Mouse (Mus musculus): ENCODE data around the gene Syt1. TPM values are rescaled to one million over a fixed set of nuclear protein-coding genes. Genes with fewer than 3 reads are reported as not detected.

The Syt1 gene
- polyA plus RNA-seq, 1 experiment from 2014 or later = 0.22 TPM

DNA sequence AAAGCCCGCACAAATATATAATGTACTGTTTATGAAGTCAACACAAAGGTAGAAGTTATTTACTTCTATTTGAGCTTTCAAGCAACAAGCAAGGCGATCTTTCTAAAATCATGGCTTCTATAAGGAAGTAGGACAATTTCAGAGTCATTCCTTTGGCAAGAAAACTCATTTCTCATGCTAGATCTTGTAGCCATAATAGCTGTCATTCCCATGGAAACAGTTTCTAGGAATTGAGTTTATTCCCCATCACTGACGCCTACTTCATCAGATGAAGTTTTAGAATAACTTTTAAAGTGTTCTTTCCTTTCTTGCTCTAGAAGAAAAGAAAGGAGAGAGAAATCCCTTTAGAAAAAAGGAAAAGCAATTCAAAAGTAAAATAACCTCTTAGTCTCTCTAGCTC lies 341.8 kb downstream of the Syt1 start:
- no peak overlapping the region for H3K27ac ChIP-seq (ENCODE audit: low read length)
- H3K9ac ChIP-seq (ENCODE audit: low read depth, low read length) = no peak overlapping the region
- no peaks in the 10 kb centered on the region for H3K4me1 ChIP-seq (ENCODE audit: control insufficient read depth, low read depth, low read length)
- no peak overlapping the region for H3K4me3 ChIP-seq (ENCODE audit: low read depth, low read length)
- no peaks in the 10 kb centered on the region for H3K27me3 ChIP-seq (ENCODE audit: control insufficient read depth, insufficient read depth, low read depth, low read length)
- ATAC-seq (ENCODE audit: low read depth) = no peak
- no peaks in the 10 kb centered on the region for H3K9me3 ChIP-seq (replicated peaks; ENCODE audit: control insufficient read depth, low read length)
- WGBS (ENCODE audit: insufficient replicate concordance) = 55% methylated on average over 3 of the region's 3 CpGs
- H3K36me3 ChIP-seq (ENCODE audit: control insufficient read depth, insufficient read depth) = no peaks in the 10 kb centered on the region
- H3K4me2 ChIP-seq (ENCODE audit: low read depth, low read length) = no peak overlapping the region

- H3K4me1 ChIP-seq (ENCODE audit: control insufficient read depth, low read depth, low read length) = no peaks in the 10 kb centered on the region
- WGBS (ENCODE audit: insufficient replicate concordance) = 50% methylated on average over 3 of the region's 3 CpGs
- no peaks in the 10 kb centered on the region for H3K27me3 ChIP-seq (ENCODE audit: control insufficient read depth, insufficient read depth, low read depth, low read length)
- H3K4me2 ChIP-seq (ENCODE audit: low read depth, low read length) = no peak overlapping the region
- H3K4me3 ChIP-seq (ENCODE audit: low read depth, low read length) = no peak overlapping the region
- H3K27ac ChIP-seq (ENCODE audit: low read length) = no peak overlapping the region
- no peaks in the 10 kb centered on the region for H3K9me3 ChIP-seq (replicated peaks; ENCODE audit: control insufficient read depth, low read length)
- H3K9ac ChIP-seq (ENCODE audit: low read depth, low read length) = no peak overlapping the region
- no peak for ATAC-seq (ENCODE audit: low read depth)
- no peaks in the 10 kb centered on the region for H3K36me3 ChIP-seq (ENCODE audit: control insufficient read depth, insufficient read depth)
These were observed 350.5 kb downstream of the Syt1 start for GRCm38 (mm10) chr10:108660295-108660694.

DNA sequence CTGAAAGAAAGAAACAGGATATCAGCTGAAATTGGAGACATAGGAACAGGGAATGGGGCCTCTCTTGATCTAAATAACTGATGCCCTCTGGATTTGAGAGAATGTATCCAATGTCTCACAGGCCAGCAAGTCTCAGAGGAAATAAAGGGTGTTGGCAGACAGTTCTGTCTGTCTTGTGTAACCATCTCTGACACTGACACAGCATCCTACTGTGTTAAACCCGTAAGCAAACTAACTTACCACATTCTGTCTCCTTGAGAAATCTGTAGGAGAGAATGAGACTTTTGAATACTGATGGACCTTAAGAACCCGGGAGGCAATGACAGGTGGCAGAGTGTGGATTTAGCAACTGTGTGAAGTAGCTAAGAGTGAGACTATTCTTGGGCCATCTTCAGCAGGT lies 352.5 kb downstream of the Syt1 start:
- Histone ChIP-seq H3K9me3 (replicated peaks; ENCODE audit: control insufficient read depth, low read length) (no peaks in the 10 kb centered on the region), H3K4me1 (ENCODE audit: control insufficient read depth, low read depth, low read length) (no peaks in the 10 kb centered on the region), H3K27me3 (ENCODE audit: control insufficient read depth, insufficient read depth, low read depth, low read length) (no peaks in the 10 kb centered on the region), H3K4me2 (ENCODE audit: low read depth, low read length) (no peak overlapping the region), H3K9ac (ENCODE audit: low read depth, low read length) (no peak overlapping the region), H3K27ac (ENCODE audit: low read length) (no peak overlapping the region), H3K36me3 (ENCODE audit: control insufficient read depth, insufficient read depth) (no peaks in the 10 kb centered on the region), H3K4me3 (ENCODE audit: low read depth, low read length) (no peak overlapping the region)
- ATAC-seq (ENCODE audit: low read depth) = no peak
- 53% methylated on average over 2 of the region's 2 CpGs for WGBS (ENCODE audit: insufficient replicate concordance)

DNA sequence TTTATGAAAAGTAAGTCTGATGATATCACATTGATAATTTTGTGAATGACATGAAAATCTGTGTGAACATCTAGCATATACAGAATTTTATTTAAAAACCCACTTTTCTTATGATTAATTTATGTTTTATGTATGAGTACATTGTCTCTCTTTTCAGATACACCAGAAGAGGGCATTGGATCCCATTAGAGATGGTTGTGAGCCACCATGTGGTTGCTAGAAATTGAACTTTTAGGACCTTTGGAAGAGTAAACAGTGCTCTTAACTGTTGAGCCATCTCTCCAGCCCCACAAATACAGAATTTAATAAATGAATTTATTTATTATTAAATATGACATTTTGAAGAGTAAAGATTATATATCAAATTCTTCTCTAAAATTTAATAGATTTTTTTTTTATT lies 353.1 kb downstream of the Syt1 start:
- no peaks in the 10 kb centered on the region for H3K4me1 ChIP-seq (ENCODE audit: control insufficient read depth, low read depth, low read length)
- no peak for ATAC-seq (ENCODE audit: low read depth)
- no peak overlapping the region for H3K27ac ChIP-seq (ENCODE audit: low read length)

GRCm38 (mm10) chr10:108656898-108657297 lies 353.9 kb downstream of the Syt1 start:
- 50% methylated on average over 4 of the region's 4 CpGs for WGBS (ENCODE audit: insufficient replicate concordance)
- H3K4me2 ChIP-seq (ENCODE audit: low read depth, low read length) = no peak overlapping the region
- H3K4me3 ChIP-seq (ENCODE audit: low read depth, low read length) = no peak overlapping the region
- no peaks in the 10 kb centered on the region for H3K27me3 ChIP-seq (ENCODE audit: control insufficient read depth, insufficient read depth, low read depth, low read length)
- no peak overlapping the region for H3K9ac ChIP-seq (ENCODE audit: low read depth, low read length)
- H3K9me3 ChIP-seq (replicated peaks; ENCODE audit: control insufficient read depth, low read length) = no peaks in the 10 kb centered on the region
- H3K27ac ChIP-seq (ENCODE audit: low read length) = no peak overlapping the region
- H3K36me3 ChIP-seq (ENCODE audit: control insufficient read depth, insufficient read depth) = no peaks in the 10 kb centered on the region
- no peak for ATAC-seq (ENCODE audit: low read depth)
- no peaks in the 10 kb centered on the region for H3K4me1 ChIP-seq (ENCODE audit: control insufficient read depth, low read depth, low read length)

More for the DNA sequence above, 353.1 kb downstream of the Syt1 start:
- Histone ChIP-seq H3K4me2 (ENCODE audit: low read depth, low read length) (no peak overlapping the region), H3K36me3 (ENCODE audit: control insufficient read depth, insufficient read depth) (no peaks in the 10 kb centered on the region), H3K4me3 (ENCODE audit: low read depth, low read length) (no peak overlapping the region), H3K27me3 (ENCODE audit: control insufficient read depth, insufficient read depth, low read depth, low read length) (no peaks in the 10 kb centered on the region), H3K9ac (ENCODE audit: low read depth, low read length) (no peak overlapping the region), H3K9me3 (replicated peaks; ENCODE audit: control insufficient read depth, low read length) (no peaks in the 10 kb centered on the region)

GRCm38 (mm10) chr10:108655074-108655473 lies 355.7 kb downstream of the Syt1 start:
- no peaks in the 10 kb centered on the region for H3K4me1 ChIP-seq (ENCODE audit: control insufficient read depth, low read depth, low read length)
- no peak overlapping the region for H3K4me2 ChIP-seq (ENCODE audit: low read depth, low read length)
- no peak overlapping the region for H3K9ac ChIP-seq (ENCODE audit: low read depth, low read length)
- ATAC-seq (ENCODE audit: low read depth) = no peak
- no peaks in the 10 kb centered on the region for H3K27me3 ChIP-seq (ENCODE audit: control insufficient read depth, insufficient read depth, low read depth, low read length)
- WGBS (ENCODE audit: insufficient replicate concordance) = 74% methylated on average over 11 of the region's 11 CpGs
- no peaks in the 10 kb centered on the region for H3K9me3 ChIP-seq (replicated peaks; ENCODE audit: control insufficient read depth, low read length)
- no peak overlapping the region for H3K27ac ChIP-seq (ENCODE audit: low read length)
- H3K36me3 ChIP-seq (ENCODE audit: control insufficient read depth, insufficient read depth) = no peaks in the 10 kb centered on the region
- no peak overlapping the region for H3K4me3 ChIP-seq (ENCODE audit: low read depth, low read length)

GRCm38 (mm10) chr10:108652831-108653230 lies 358.0 kb downstream of the Syt1 start:
- Histone ChIP-seq H3K27me3 (ENCODE audit: control insufficient read depth, insufficient read depth, low read depth, low read length) (no peaks in the 10 kb centered on the region), H3K4me1 (ENCODE audit: control insufficient read depth, low read depth, low read length) (no peaks in the 10 kb centered on the region), H3K9me3 (replicated peaks; ENCODE audit: control insufficient read depth, low read length) (no peaks in the 10 kb centered on the region), H3K4me2 (ENCODE audit: low read depth, low read length) (no peak overlapping the region), H3K9ac (ENCODE audit: low read depth, low read length) (no peak overlapping the region), H3K27ac (ENCODE audit: low read length) (no peak overlapping the region), H3K4me3 (ENCODE audit: low read depth, low read length) (no peak overlapping the region), H3K36me3 (ENCODE audit: control insufficient read depth, insufficient read depth) (no peaks in the 10 kb centered on the region)
- WGBS (ENCODE audit: insufficient replicate concordance) = 57% methylated on average over 8 of the region's 8 CpGs
- ATAC-seq (ENCODE audit: low read depth) = no peak

GRCm38 (mm10) chr10:108652066-108652465 lies 358.7 kb downstream of the Syt1 start:
- H3K9ac ChIP-seq (ENCODE audit: low read depth, low read length) = no peak overlapping the region
- H3K4me2 ChIP-seq (ENCODE audit: low read depth, low read length) = no peak overlapping the region
- H3K27ac ChIP-seq (ENCODE audit: low read length) = no peak overlapping the region
- no peak for ATAC-seq (ENCODE audit: low read depth)
- no peaks in the 10 kb centered on the region for H3K4me1 ChIP-seq (ENCODE audit: control insufficient read depth, low read depth, low read length)
- H3K4me3 ChIP-seq (ENCODE audit: low read depth, low read length) = no peak overlapping the region
- WGBS (ENCODE audit: insufficient replicate concordance) = 51% methylated on average over 8 of the region's 8 CpGs
- no peaks in the 10 kb centered on the region for H3K27me3 ChIP-seq (ENCODE audit: control insufficient read depth, insufficient read depth, low read depth, low read length)
- H3K9me3 ChIP-seq (replicated peaks; ENCODE audit: control insufficient read depth, low read length) = no peaks in the 10 kb centered on the region
- H3K36me3 ChIP-seq (ENCODE audit: control insufficient read depth, insufficient read depth) = no peaks in the 10 kb centered on the region

- Histone ChIP-seq H3K27ac (ENCODE audit: low read length) (no peak overlapping the region), H3K27me3 (ENCODE audit: control insufficient read depth, insufficient read depth, low read depth, low read length) (no peaks in the 10 kb centered on the region), H3K4me2 (ENCODE audit: low read depth, low read length) (no peak overlapping the region), H3K4me1 (ENCODE audit: control insufficient read depth, low read depth, low read length) (no peaks in the 10 kb centered on the region), H3K9me3 (replicated peaks; ENCODE audit: control insufficient read depth, low read length) (no peaks in the 10 kb centered on the region), H3K4me3 (ENCODE audit: low read depth, low read length) (no peak overlapping the region), H3K9ac (ENCODE audit: low read depth, low read length) (no peak overlapping the region), H3K36me3 (ENCODE audit: control insufficient read depth, insufficient read depth) (no peaks in the 10 kb centered on the region)
- no peak for ATAC-seq (ENCODE audit: low read depth)
- WGBS (ENCODE audit: insufficient replicate concordance) = 55% methylated on average over 7 of the region's 7 CpGs
These were observed 361.6 kb downstream of the Syt1 start for GRCm38 (mm10) chr10:108649174-108649573.

- no peak for ATAC-seq (ENCODE audit: low read depth)
- H3K4me2 ChIP-seq (ENCODE audit: low read depth, low read length) = no peak overlapping the region
- no peaks in the 10 kb centered on the region for H3K4me1 ChIP-seq (ENCODE audit: control insufficient read depth, low read depth, low read length)
- no peaks in the 10 kb centered on the region for H3K27me3 ChIP-seq (ENCODE audit: control insufficient read depth, insufficient read depth, low read depth, low read length)
- 43% methylated on average over 5 of the region's 5 CpGs for WGBS (ENCODE audit: insufficient replicate concordance)
- no peaks in the 10 kb centered on the region for H3K9me3 ChIP-seq (replicated peaks; ENCODE audit: control insufficient read depth, low read length)
- no peaks in the 10 kb centered on the region for H3K36me3 ChIP-seq (ENCODE audit: control insufficient read depth, insufficient read depth)
- H3K4me3 ChIP-seq (ENCODE audit: low read depth, low read length) = no peak overlapping the region
- H3K9ac ChIP-seq (ENCODE audit: low read depth, low read length) = no peak overlapping the region
- H3K27ac ChIP-seq (ENCODE audit: low read length) = no peak overlapping the region
These were observed 366.9 kb downstream of the Syt1 start for GRCm38 (mm10) chr10:108643915-108644314.
